Mouse (Mus musculus) embryo, embryonic 10.5 days (tissue): ENCODE data around the gene Cend1.

Source experiments
- DNase-seq: peaks from one replicate; pipeline ENCODE4 v3.0.0-alpha.2; 2015; ENCODE audit warnings: low spot score

Cend1 gene

DNA sequence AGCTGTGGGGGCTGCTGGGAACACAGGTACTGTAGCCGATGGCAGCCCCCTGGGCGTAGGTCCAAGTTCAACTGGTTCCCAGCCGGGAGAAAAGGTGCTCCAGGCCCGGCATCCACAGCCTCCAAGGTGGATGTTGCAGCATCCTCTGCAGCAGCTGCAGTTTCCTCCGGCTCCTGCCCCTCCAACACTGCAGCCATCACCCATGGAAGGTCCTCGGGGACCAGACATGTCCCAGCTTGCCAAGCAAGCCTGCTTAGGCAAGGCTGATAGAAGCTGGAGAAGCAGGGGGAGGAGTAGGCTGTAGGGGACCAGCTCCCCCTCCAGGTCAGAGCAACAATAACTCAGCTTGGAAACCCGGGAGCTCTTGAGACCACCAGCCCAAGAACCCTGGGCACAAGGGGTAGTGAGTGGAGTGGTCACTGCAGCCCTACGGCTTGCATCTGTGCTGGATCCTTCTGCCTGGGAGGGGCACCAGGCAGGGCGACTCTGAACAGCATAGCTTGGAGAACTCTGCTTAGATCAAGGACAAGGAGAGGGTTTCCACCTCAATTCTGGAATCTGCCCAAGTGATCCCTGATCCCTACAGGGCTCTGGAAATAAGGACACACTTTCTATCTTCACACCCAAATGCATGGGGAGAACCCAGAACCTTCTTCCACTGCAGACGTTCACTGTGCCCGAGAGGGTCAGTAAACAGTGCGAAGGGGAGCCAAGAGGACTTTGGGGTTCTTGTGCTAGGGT is 14.0 kb upstream of the Cend1 start:
- DNase-seq: peak; percentile 77

DNA sequence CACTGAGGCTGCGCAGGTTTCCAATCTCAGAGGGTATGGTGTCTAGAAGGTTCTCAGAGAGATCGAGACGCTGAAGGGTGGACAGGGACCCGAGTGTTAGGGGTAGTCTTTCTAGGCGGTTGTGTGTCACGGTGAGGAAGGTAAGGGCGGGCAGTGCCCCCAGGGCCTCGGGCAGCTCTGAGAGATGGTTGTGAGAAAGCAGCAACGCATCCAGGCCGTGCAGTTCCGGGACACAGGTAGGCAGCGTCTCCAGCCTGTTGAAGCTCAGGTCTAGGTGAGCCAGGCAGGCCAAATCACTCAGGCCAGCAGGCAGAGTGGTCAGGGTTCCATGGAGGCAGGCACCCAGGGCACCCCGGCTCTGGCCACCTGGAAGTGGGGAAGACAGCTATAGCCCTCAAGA is 12.9 kb upstream of the Cend1 start:
- no peak for DNase-seq

DNA sequence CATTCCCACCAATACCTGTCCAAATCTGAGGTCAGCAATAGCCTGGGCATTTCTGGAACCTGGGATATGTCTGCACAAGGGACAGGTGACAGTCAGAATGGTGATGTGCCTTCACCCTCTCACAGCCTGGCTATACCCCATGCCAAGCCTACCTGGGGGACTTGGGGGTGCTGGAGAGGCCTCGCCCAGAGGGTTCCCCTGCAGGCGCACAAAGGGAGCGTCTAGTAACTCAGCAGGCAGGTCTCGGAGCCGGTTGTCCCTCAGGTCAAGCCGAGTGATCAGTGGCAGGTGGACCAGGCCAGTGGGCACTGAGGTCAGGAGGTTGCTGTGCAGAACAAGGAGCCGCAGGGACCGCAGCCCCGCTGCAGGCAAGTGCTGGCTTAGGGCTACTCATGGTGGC is 12.2 kb upstream of the Cend1 start:
- no peak for DNase-seq

DNA sequence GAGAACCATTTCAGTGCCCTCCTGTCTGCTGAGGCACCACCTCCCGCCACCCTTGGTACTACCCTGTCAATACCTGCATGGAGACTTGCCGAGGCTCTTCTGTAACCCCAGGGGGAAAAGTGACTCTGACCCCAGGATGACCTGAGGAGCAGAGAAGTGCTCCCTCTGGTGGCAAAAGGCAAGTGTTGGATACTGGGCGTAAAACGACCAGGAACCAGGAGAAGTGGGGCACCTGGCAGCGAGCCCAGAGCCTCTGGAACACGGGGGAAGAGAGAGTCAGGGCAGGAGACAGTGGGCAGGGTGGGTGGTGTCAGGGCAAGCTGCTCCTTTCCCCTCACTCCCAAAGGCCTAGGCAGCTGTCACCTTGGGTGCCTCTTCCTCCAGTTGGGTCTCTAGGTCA is 11.3 kb upstream of the Cend1 start:
- peak; percentile 71 for DNase-seq

DNA sequence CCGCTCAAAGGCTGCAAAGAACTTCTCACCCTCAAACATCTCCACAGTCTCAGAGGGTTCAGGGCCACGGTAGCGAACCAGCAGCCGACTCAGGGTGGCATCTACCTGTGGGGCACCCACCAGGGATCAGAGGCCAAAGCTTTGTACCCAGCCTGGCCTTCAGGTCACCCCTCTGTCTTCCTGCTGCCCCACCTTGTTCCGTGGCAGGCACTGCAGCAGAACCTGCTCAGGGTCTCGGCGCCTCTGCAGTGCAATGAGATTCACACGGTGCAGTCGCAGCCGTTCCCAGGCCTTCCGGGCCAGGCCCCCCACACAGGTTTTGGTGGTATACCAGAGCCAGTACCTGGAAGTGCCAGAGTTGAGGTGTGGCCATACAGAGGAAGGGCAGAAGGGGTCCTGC is 10.5 kb upstream of the Cend1 start:
- DNase-seq: no peak

DNA sequence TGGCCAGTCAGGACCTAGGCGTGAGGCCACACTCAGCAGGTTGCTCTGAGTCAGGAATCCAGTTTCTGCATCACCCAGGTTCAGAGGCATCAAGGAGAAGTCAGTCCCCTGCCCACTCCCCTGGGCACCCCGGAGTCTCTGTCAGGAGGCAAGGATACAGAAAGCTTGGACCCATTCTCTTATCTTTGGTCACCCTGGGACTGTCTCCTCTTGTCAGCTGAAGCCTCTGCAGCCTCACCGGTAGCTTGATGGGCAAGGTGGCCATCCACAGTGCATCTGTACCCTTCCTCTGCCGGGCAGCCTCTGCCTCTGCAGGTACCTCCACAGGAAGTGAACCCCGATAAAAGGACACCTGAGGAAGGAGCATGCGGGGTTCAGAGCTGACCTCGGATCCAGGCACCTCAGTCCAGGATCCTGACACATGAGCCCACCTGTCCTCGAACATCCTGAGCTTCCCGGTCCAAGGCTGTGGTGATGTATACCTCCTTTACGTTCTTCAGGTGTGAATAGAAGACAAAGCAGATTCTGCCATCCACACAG is 9.9 kb upstream of the Cend1 start:
- no peak for DNase-seq

DNA sequence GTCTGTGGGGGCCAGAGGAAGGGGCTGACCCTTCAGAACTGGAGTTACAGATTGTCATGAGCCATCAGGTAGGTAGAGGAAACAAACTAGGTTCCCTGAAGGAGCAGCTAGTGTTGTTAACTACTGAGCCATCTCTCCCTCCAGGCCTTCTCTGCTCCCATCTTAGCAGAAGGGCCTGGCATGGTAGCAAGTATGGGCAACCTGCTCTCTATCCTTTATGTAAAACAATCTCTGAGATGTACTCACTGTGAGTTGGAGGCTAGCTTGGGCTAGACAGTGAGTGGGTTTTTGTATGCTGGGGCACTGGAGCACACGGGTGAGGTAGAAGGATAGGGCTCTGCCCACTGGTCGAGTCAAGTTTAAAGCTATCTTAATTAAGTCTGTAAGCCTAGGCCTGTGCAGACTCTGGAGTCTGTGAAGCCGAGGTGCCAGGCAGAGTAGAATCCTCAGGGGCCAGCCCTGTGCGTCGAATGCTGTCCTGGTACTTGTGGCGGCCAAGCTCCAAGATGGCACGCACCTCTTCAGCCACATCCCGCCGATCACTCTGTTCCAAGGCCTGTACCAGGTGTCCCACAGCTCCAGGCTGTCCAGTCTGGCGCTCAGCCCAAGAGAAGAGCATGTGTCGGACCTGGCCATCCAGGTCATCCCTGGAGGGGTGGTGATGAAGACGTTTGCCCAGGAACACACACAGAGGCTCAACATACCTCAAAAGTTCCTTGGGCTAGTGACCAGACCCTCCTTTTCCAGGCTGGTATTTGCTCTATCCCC is 9.1 kb upstream of the Cend1 start:
- DNase-seq: no peak

DNA sequence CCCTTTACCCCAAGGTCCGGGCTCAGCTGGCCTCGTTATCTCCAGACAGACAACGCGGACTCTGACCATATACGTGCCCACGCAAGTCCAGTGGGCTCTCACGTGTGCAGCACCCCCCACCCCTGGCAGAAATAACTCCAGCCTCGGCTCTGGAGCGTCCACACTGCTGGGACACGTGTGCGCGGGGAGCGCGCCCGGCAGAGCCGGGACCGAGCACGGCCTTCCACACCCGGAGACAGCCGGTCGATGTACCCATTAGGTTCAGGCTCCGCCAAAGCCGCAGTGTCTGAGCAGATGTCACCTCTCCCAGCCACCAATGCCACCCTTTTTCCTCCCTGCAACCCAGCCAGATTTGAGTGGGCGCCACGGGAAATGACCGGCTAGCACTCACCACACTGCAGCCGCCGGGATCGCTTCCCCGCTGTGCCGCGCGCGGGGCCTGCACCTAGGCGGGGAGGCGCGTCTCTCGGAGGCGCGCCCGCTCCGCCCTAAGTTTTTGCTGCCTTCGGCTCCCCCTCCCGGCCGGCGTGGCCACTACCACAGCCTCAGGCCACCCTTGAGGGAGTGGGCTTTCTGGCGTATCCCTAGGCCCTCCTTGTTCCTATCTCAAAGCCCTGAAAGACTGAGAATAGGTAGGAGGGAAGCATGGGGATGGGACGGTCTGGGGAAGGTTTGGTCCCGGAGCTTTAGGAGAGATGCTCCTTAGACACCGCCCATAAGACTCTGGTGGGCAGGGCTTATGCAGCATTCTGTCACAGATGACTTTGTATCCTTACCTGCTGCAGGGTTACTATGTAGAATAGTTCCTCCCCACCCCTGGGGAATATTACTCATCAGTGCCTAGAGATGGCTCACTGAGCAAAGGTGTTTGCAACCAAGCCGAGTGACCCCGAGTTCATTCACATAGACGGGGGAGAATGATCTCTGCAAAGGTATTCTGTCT is 8.2 kb upstream of the Cend1 start, which contains the start of gene Slc25a22:
Slc25a22 (minus strand) TSS at position 715 of the 943 bp plus-strand sequence.
- peak; percentile 89 for DNase-seq

DNA sequence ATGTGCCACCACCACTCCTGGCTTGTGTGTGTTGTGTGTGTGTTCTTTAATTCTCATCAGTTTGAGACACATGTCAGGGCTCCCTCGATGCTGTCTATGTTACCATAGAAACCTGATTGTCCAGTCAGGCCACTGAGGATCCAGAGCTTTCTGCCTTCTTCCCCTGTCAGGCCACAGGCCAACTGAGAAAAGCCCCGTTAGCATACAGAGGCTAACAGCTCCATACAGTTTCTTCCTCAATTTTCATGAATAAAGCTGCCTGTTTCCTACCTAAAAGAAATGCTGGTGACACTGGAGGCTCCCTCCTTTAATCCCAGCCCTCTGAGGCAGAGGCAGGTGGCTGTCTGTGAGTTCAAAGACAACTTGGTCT is 7.2 kb upstream of the Cend1 start:
- DNase-seq: no peak

DNA sequence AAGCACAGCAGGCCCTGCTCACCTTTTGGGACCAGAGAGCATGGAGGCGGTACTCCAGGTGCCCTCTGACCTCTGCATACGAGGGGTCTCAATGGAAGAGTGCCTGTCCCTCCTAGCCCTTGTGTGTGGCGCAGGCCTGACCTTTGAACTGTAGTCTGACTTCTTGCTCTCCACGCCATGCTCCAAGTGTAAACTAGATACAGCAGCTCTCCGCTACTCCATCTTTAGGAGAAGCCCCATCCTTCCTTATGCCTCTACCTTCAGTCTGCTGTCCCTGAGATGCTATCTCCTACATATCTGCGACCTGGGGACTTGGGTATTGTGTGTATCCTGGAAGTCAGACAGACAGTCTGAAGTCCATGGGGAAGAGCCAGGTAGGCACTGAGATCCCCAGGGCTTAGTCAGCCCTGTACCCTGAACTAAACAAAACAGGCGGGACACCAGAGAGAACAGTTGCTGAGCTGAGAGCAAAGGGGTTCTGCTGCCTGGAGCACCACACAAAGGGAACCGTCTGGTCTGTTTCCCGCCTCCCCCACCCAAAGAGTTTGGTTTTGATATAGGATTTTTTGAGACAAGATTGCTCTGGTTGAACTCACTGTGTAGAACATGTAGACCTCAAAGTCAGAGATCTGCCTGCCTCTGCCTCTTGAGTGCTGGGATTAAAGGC is 6.7 kb upstream of the Cend1 start:
- no peak for DNase-seq

DNA sequence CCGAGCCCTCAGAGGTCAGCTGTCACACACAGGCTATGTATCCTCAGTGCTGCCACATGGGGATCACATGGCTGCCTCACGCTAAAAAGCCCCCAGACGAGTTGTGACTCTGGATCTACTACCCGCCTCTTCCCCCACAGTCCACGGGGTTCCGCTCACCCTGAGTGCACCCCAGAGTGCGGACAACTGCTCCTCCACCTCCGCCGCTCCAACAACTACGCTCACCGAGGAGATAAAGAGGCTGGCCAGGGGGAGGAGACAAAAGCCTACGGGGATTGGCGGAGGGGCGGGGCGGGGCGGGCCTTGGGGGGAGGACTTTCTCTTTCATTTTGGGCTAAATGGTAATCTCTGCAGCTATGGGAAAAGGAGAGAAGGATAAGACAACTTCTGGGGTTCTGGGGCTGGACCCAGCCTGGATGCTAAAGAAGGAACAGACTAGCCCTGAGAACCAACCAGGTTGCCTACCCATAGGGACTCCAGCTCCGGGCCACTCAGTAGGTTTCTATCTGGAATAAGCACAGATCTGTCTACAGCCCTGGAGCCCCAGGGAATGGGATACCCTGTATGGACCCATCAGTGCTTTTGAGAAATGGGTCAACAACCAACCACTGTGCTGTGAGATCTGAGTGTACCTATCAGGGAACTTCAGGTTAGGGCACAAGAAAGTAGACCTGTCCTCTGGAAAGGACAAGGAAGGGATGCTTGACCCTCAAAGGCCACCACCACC is 6.0 kb upstream of the Cend1 start:
- DNase-seq: peak; percentile 70

DNA sequence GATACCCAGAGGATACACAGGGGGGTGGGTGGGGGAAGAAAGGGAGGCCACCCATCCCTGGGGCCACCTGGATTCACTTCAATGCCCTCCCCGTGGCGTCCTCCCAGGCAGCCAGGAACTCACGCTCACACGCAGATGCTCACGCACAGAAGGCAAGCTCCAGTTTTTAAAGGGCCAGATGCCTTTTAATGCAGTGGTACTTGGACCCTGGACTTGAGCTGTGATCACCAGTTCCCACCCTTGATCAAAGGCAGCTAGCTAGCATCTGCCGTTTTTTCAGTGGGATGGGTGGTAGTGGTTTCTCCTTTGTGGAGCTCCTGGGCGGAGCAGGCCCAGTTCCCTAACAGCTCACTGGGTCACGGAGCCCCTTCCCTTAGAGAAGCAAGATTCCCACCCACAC is 5.2 kb upstream of the Cend1 start:
- DNase-seq: peak; percentile 76

DNA sequence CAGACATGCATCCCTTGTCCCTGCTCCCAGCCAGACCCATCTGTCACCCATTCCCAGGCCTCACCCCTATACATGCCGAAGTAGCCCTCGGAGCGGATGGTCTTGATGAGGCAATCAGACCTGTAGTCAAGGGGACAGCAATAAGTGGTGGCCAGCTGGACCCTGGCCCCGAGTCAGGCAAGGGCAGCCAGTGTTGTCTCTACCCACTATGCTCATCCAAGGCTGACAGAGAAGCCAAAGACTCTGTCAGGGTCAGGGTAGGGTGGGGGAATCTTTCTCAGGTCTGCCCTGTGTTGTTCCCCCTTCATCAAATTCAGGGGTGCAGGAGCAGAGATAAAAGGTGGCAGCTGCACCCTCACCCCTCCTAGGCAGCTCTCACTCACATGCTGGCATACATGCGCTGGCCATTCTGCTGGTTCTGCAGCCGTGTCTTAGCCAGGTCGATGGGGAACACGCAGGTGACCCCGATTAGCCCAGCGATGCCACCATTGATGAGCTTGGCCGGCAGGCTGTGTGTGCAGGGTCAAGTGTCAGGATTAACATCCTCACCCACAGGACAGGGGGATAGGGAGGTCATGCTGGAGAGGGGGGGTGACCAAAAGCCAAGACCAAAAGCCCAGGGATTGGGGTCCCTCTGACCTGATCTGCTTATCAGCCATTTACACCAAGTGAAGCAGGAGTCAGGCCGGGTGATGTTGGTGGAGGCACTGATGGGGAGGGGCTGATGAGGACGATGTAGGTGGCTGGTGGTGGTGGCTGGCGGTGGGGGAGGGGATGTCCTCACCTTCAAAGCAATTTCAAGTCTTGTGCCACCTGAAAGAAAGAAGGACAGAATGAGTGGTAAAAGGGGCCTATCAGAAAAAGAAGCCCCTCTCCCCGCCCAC is 4.5 kb upstream of the Cend1 start:
- no peak for DNase-seq

DNA sequence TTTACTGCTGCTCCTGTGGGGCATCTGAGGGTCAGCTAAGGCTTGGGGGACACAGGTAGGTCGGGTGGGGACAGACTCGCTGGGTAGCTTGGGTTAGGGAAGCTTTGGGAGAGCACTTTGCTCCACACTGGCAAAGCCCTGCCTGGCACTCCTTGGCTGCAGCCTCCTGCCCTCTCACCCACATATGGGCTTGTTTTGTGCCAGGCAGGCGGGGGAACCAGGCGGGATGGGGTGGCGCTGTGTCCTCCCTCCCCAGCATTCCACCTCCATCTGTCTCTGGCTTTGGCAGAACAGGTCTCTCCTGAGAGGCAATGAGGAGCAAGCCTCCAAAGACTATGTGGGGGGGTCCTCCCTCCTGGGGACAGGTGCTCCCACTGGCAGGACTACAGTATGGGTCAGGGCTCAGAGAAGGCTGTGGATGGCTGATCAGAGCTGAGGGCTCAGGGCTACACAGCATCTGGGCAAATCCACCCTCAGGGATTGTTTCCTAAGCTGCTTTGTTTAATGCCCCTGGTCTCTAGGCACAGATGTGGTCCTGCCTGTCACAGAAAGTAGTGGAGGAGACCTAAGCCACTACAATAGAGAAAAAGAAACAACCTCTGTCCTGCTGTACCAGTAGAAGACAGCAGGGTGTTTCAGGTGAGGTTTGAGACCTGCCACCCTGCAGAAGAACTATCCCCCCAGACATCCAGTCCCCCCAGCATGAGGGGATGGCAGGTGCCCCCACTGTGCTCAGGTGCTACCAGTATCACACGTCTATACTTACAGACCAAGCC is 3.6 kb upstream of the Cend1 start:
- no peak for DNase-seq

DNA sequence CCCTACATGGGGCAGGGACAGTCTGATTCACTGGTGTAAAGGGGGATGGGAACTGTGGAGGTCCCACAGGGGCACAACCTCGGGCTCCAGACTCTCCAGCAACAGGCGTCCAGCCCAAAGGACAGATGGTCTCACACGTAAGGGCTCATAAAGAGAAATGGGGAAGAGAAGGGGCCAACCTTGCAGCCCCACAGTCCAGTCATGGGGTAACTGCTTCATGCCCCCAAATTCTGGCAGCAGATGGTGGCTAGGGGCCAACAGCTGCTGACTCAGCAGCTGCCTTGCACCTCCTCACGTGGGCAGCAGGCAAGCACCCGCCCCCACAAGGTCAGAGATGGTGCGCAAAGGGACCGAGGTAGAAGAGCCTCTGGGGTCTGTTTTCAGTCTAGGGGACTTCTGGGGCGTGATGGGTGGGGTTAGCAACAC is 2.9 kb upstream of the Cend1 start:
- DNase-seq: no peak

DNA sequence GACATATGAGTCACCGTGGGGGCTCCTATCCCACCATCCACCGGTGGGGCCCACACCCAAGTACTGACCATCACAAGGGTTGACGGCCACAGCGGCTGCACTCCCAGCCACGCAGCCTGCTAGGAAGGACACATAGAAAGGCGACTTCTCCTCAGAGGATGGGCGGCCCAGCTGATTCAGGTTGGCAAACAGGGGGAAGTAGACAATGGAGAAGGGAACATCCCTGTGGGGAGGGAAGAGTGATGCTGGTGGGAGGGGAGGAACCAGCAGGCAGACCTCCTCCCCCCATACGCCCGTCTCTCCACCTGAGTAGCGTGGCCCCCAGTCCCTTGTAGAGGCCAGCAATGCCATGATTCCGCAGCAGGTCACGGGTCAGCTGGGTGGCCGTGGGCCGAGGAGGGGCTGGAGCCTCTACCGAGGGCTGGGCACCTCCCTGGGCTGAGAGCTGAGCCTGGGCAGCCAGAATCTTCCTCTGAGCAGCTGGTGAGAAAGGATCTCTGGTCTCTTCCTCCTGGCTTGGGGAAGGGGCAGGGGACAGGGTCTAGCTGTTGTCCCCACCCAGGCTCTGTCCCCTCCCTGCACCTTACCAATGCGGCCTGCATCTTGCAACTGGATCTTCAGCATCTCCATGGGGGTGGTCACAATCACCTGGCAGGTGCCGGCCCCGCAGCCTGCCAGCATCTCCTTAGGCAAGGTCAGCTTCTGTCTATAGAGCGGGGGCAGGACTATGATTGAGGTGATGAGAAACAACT is 2.3 kb upstream of the Cend1 start:
- DNase-seq: no peak

DNA sequence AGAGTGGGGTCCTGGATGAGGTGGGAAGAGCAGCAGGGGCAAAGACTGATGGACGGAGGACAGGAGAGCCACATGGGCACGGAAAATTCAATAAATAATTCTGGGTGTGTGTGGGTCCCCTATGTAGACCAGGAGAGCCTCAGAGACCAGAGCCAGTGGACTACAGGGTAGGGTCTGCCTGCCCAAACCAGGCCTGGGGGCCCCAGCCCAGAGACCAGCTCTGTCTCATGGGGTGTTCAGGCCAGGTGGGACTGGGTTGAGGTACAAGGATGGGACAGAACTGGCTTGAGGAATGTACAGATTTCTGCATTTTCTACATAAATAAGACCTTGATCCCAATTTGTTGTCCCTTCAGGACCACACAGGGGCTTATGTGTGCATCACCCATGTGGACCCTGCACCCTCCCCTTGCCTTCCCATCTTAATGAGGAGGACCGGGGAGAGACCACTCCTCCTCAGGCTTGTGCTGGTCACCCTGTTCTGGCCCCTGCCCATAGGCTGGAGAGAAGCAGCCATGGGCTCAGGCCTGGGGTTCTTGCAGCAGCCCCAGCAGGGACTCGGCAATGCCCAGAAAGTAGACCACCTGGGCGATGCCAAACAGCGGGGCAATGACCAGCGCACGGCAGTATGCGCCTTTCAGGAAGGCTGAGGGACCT is 1.4 kb upstream of the Cend1 start:
- DNase-seq: no peak
